Mouse (Mus musculus) spleen, adult 2 months (tissue): ENCODE data around the gene Fam149a.

Experiments used
- CTCF ChIP-seq: fragments of 200-500 bp; IDR thresholded peaks from 2 replicates; pipeline ENCODE4 v1.5.1; 2011; ENCODE audit warnings: mild to moderate bottlenecking, inconsistent platforms; ENCODE audit not compliant: insufficient read depth, insufficient read length, insufficient replicate concordance; ENCODE audit errors: extremely low read depth
- POLR2A ChIP-seq: fragments of 200-500 bp; IDR thresholded peaks from 2 replicates; pipeline ENCODE4 v1.6.1; 2011; ENCODE audit warnings: low read depth, low read length, inconsistent platforms

GRCm38 (mm10) chr8:45344298-45344697 lies 37.8 kb downstream of the Fam149a start:
- TF ChIP-seq POLR2A (no peak), CTCF (no peak)
